Mouse (Mus musculus) megakaryocyte, adult 5-6 weeks (primary cell): Measurements from ENCODE around the gene Arf1. TPM values are rescaled to one million over a fixed set of nuclear protein-coding genes. Genes with fewer than 3 reads are reported as not detected.
A peak's percentile ranks its signal among the peaks of the same experiment; 100 is the strongest.
"Not testable (repeated sequence)": the region's sequence is repeated elsewhere in the genome, so short reads cannot be mapped to it uniquely, and the experiment has no call there.

Experiments used
- ATAC-seq: 2 replicates; pipeline ENCODE4 v1.8.0; 2016; ENCODE audit warnings: mild to moderate bottlenecking, inconsistent platforms; ENCODE audit not compliant: poor library complexity, severe bottlenecking
- total RNA-seq, 2 experiments: library from RNA; stranded (forward) in 1 of 2; stranded (reverse) in 1 of 2; fragments of 153-499, 151-499 nt in 1 of 2; fragments of 221-1000, 200-1000 nt in 1 of 2; gene quantifications; 2 replicates each; pipeline versions ENCODE4 v1.2.3 to v1.2.4; 2015 to 2017

Arf1 gene
- total RNA-seq, 2 experiments from 2014 or later: 312 to 342 TPM

- ATAC-seq: peak; percentile 34
Measured at GRCm38 (mm10) chr11:59226787-59227603, 1.1 kb downstream of the Arf1 start.

- ATAC-seq: no peak
Measured at GRCm38 (mm10) chr11:59226251-59226650, 1.8 kb downstream of the Arf1 start.

DNA sequence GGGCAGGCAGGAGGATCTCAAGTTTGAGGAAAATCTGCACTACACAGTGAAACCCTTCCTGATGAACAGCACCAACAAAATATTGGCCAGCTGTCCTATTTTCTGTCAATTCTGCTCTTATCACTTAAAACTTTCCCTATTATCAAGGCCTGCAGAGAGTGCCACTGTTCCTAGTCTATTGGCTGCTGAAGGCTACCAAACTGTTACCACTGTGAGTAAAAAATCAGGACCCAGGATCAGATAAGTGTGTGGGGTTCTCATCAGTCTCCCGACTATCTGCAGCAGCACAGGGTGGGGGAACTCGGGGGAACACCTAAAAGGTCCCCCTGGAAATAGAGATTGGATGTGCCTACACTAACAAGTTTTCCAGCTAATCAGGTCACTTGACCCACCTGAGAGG is 2.9 kb downstream of the Arf1 start:
- ATAC-seq: no peak

DNA sequence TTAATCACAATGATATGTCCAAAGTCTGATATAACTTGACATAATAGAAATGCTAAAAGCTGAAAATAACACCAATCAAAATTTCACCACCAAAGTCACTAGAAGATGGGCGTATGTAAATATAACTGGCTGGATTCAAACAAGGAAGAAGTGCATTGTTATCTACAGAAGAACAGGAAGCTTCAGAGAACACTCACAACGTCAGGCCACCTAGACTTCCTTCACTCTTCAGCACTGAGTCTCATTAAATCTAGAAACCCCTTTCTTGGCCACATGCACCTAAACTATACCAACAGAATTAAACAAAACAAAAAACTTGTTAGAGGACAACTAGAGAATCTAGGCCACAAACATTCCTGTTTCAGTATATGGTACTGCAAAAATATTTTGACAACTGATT is 3.6 kb downstream of the Arf1 start:
- ATAC-seq: no peak

DNA sequence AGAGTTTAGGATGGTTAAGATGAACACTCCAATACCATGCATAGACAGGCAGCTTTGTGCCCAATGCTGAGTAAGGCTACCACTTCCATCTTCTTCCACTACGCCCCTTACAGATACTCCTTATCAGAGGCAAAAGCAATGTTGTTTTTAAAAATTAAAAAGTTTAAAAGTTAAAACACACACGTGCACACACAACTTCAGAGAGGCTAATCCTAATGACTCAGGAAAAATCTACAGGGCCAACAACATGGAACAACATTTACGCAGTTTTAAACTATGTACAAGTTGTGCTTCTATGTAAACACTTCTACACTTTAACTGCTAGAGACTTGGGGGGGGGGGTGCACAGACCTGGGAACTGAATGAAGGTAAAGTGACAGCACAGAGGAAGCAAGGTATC is 4.0 kb downstream of the Arf1 start:
- no peak for ATAC-seq

DNA sequence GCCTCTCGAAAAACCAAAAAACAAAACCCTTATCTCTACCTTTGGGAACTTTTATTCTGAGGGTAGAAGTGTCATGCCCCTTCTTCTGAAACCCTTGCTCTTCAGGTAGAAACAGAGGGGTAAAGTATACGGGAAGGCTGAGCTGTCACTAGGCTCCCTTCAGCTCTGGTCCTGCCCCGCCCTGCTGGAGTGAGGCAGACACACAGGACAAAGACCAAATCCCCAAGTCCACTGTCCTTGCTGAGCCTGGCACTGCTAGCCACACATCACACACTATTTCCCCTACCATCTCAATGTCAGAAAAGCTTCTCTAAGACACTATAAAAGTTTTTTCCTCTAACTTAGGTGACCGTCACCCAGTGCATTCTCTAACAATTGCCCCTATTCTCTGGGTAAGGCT is 5.8 kb downstream of the Arf1 start:
- ATAC-seq: no peak

- ATAC-seq: peak; percentile 65
Measured at GRCm38 (mm10) chr11:59221604-59222003, 6.5 kb downstream of the Arf1 start.

DNA sequence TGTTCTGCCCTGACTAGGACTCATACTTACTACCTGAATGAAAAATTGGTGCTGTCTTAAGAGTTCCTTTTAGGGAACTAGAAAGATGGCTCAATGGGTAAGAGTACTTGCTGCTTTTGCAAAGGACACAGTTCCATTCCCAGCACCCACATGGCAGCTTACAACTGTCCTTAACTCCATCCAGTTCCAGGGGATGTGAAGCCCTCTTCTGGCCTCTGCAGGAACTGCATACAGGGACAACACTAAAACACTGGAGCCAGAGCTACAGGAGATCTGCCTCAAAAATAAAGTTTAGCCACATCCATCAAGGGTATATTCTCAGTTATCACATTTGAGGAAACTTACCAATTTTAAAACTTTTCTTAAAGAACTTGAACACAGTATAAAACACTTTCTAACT is 9.0 kb downstream of the Arf1 start:
- no peak for ATAC-seq

- ATAC-seq: no peak
Measured at GRCm38 (mm10) chr11:59218389-59218998, 9.6 kb downstream of the Arf1 start.

GRCm38 (mm10) chr11:59216955-59217354 is 11.1 kb downstream of the Arf1 start:
- no peak for ATAC-seq

DNA sequence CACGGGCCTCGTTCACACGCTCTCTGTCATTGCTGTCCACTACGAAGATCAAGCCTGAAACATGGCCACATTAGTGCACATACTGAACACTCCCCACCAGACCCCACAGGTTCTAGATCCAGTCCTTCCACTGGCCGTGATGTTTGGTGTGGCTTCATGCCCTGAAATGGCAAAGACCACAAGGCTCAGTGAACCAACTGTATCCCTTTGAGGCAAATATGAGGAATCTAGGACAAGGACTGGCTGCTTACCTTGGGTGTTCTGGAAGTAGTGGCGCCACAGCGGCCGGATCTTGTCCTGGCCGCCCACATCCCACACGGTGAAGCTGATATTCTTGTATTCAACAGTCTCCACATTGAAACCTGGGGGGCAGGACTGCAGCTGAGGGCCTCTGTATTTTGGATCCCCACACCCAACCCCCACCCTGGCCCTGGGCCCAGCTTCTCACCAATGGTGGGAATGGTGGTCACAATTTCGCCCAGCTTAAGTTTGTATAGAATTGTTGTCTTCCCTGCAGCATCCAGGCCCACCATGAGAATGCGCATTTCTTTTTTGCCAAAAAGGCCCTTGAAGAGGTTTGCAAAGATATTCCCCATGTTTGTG is 15.1 kb downstream of the Arf1 start:
- ATAC-seq: no peak

DNA sequence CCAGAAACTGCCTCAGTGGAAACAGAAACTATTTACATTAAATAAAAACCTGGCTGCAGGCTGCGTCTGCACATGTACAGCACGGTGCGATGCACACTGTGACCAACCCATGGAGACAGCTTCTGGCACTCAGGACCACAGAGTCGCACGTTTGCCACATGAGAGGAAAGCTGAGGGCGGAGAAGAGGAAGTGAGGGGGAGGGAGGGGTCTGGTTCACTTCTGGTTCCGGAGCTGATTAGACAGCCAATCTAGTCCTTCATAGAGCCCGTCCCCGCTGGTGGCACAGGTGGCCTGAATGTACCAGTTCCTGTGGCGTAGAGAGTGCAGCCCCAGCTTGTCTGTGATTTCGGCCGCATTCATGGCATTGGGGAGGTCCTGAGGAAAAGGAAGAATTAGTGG is 15.8 kb downstream of the Arf1 start:
- peak; percentile 61 for ATAC-seq

- not testable (repeated sequence) for ATAC-seq
Measured at GRCm38 (mm10) chr11:59211561-59211960, 16.5 kb downstream of the Arf1 start.

GRCm38 (mm10) chr11:59210020-59210419 is 18.1 kb downstream of the Arf1 start:
- no peak for ATAC-seq

GRCm38 (mm10) chr11:59209580-59209979 is 18.5 kb downstream of the Arf1 start:
- no peak for ATAC-seq

- ATAC-seq: peak; percentile 66
Measured at GRCm38 (mm10) chr11:59209003-59209441, 19.0 kb downstream of the Arf1 start.

- peak; percentile 77 for ATAC-seq
Measured at GRCm38 (mm10) chr11:59208153-59208831, 19.8 kb downstream of the Arf1 start, which contains the start of gene 2310033P09Rik. Gene 2310033P09Rik (plus strand): TSS chr11:59208321.

GRCm38 (mm10) chr11:59202081-59202995 is 25.7 kb downstream of the Arf1 start, which contains the start of gene Mrpl55:
Gene Mrpl55 (plus strand): TSS chr11:59202486.
- peak; percentile 91 for ATAC-seq

DNA sequence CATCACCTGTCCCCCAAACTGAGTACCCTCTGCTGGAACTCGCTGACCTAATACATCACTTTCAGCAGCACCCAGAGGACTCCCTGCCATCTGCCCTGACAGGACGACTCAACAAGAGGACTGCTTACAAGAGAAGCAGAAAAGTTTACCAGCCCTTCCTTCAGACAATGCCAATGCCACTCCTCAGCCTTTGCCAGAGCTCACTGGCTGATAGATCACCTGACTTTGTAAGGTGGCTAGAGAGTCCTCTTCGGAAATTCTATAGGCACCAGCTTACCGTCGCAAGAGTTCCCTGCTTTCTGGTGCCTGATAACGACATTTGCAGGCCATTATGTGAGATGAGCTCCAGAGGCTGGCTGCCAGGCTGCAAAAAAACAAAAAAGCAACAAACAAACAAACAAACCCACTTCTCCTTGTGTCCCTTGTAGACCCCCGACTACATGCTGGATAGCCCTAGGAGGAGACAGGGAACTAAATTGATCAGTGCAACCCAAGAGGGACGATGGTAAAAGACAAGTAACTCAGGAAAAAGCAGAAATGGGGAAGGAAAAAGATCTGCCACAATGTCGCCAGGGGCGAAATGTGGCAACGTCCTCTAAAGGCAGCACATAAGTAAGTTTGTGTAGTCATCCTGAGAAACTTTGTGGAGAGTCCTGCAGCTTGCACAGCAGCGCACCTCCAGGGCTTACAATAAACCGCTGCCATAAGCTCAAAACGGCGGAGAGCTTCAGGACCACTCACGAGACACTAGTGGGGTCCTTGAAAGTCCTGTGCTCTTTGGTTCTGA is 26.7 kb downstream of the Arf1 start:
- peak; percentile 72 for ATAC-seq
